Mouse (Mus musculus) cerebellum, adult 9-10 months (tissue): ENCODE data around the gene Camk2d.

Experiments used
- DNase-seq: peaks from one replicate; pipeline ENCODE4 v3.0.0; 2022

Gene Camk2d

DNA sequence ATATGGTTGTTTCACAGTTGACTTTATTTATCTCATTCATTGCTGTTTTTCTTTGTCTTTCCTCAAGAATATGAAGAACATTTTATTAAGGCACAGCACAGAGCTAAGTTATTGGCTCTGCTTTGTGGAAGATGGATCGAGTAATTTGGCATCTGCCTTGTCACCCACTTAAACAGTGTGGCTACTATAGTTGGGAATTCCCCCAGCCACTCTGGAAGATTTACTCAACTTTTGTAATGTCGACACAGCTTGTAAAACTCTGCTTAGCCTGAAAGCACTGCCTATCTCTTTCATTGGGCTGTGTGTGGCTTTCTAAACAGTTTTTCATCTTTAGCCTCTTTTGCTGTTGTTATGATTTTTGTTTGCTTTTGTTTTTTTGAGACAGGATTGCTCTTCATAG, 56.3 kb downstream of the Camk2d start:
- no peak for DNase-seq

DNA sequence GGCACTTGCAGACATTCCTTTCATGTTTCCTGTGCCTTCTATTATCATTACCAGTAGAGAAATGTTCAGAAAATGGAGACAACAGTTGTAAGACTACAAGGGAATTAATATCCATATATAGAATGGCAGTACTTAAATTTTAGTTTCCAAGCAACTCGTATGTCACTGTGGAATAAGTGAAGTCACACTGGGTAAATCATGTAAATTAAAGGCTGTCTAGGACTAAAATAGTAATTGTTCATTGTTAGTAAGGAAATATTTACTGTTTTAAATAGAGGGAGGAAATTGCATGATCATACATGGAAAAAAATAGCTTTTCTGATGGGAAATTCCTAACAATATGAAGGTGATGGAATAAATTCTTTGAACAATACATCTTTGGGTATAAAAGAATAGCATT, 57.0 kb downstream of the Camk2d start:
- no peak for DNase-seq

DNA sequence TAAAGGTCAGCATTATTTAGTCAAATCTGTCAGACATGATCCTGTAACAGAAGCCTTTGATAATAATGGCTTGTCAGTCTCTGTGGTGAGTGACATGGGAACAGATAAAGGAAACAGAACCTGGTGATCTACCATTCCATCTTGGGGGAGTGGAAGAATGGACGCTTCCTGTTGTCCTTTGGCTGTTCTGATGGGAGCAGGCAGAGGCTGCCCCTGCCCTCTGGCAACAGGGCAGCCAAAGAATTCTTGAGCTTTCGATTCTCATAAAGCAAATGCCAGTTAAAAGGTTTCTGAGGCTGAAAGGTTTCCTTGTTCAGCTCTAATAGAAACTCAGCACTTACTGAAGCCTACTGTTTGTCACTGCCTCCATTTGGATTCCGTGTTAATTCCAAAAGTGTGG, 60.1 kb downstream of the Camk2d start:
- DNase-seq = no peak

DNA sequence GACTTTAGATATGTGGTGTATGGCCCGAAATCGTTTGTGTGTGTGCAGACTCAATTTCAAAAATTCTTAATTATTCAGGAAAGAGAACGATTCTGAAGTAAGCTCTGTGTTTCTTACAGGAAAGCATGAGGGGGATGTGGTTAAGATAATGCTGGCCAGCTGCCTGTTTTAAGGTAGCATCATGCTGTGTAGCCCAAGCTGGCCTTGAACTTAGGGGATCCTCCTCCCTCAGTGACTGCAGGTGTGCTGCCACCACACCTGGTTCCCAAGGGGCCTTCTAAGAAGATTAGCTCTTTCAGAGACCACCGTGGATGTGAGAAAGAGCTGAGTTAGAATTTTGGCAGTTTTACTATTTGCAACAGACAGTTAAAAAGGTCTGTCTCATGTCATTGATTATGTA, 61.8 kb downstream of the Camk2d start:
- no peak for DNase-seq

DNA sequence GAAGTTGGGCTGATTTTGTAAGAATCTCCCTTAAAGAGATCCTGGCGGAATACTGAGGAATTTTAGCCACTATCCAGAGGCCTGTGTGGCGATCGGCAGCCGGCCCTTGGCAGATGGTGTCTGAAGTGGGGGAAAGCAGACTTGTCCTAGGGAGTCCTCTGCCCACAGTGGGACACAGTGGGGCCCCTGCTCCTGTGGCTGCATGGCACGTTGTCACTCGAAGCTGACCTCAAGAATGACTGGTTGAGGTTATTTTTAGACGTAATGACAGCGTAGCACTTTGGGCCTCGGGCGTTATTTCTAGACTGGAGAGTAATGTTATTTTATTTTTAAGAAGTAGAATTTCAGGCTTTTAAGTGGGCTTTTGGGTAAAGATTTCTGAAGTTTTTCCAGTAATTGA, 62.7 kb downstream of the Camk2d start:
- no peak for DNase-seq

DNA sequence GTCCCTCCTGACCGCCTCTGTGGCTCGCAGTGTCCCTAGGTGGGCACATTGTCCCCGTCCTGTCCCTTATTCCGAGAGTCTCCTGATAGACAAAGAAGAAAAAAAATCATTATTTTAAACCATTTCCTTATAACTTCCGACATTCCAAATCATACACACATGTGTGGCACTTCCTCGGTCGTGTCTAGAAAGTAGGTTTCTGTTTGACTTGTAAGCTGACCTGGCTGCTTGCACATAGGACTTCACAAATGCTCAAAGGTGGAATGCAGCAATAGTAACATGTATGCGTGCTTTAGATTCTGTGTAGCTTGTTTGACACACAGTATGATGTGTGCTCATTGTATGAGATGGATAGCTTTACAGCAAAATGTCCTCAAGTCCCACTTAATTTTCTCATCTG, 63.1 kb downstream of the Camk2d start:
- DNase-seq = no peak

DNA sequence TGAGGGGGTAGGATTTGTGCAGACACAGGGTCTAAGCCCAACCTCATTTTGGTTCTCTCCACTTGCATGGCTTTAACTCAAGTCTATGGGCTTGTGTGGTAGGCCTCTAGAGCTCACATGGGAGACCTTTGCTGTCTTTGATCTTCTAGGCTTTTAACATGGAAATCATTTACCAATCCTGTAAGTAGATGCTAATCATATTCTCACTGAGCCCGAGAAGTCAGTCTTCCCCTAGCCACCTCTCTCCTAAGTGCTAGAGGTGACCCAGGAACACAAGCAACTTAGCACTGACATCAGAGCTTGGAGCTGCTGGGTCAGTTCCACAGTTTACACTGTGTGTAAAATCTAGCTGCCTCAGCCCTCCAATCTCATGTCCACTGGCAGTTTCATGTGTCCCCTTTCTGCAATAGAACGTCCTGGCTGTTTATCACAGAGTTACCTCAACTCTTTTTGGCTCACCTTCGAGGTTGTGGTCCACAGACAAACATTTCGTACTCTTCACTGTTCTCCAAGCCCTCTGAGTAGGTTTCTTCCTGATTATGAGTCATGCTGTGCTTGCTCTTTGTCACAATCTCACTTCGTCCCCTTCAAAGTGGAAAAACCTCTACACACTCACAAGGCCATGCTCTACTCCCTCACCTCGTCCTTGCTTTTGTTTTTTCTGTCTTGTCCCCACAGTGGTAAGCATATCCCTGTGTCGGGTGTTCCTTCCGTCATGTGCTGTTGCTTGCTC, 63.9 kb downstream of the Camk2d start:
- no peak for DNase-seq

DNA sequence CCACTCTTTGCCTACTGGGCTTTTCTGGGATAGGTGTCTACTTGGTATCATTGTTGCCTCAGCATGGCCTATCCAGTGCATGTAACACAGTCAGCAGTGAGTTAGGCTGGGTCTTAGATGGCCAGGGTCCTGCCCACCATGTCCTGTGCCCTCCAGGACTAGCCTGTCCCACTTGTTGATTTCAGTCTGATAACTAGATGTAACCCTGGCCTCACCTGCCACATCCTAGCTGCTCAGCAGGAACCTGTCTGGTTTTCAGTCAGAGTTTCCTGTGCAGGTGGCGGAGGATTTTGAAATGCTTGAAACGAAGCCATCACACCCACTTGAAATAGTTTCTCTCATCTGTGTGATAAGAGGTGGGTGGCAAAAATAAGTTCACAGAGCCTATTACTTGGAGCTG, 64.5 kb downstream of the Camk2d start:
- no peak for DNase-seq

DNA sequence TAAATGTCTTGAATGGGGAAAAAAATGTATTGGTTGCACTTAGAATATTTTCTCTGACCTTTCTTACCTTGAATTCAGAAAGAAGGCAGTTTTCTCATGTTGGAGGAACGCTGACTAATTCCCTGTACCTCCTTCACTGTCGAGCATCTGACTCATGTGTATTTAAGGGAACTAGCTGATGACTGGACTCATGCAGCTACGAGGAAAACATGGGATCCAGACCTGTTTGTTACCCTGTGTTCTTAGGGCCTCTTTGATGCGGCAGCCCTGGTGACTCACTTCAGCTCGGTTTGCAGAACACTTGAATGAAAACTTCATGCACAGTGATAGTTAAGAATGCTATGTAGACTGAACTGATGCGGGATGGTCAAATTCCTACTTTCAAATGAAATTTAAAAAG, 64.9 kb downstream of the Camk2d start:
- DNase-seq = no peak

DNA sequence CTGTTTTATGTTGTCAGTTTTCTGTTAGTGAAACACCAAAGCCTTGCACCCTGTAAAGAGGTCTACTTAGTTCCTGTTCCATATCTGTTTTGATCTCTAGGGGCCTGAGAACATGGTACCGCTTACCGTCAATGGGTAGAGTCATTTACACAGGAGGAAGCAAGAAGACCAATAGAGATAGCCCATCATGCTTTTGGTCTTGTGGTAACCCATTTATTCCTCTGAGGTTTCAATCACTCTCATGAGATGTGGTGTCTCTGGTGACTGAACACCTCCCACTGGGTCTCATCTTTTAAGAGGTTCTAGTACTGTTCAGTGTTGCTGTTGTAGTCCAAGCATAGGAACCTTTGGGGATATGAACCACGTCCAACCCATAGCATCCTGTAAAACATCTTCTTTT, 65.8 kb downstream of the Camk2d start:
- DNase-seq = no peak

DNA sequence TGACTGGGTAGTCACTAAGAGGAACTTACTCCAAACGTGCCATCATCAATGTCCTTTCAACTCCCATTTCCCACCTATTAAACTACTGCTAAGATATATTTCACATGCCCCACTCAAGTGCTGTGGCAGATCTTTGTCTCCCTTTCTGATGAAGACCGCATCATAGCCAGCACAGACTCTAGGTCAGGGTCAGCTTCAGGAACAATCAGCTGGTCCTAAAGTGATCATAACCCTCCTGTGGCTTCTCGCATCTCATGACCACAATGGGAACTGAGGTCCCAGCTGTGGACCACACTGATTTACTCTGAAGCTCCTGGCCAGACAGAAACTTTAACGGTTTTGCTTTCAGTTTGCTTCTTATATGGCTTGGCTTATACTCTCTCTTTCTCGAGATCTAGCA, 67.3 kb downstream of the Camk2d start:
- DNase-seq = no peak

DNA sequence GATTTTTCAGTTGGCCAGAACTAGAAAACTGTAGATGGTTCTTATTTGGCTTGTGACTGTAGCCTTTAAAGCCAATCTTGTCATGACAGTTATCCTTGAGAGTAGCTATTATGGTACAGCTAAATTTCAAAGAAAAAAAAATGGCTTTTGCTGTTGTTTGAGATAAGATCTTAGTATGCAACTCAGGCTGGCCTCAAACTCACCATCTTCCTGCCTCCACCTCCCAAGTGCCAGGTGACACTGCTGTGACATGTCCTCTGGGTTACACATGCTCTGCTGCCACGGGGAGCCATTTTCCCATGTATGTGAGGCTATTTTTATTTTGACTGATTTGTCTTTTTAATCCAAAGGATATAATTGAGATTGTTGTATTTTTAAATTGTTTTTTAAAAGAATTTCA, 69.8 kb downstream of the Camk2d start:
- no peak for DNase-seq

DNA sequence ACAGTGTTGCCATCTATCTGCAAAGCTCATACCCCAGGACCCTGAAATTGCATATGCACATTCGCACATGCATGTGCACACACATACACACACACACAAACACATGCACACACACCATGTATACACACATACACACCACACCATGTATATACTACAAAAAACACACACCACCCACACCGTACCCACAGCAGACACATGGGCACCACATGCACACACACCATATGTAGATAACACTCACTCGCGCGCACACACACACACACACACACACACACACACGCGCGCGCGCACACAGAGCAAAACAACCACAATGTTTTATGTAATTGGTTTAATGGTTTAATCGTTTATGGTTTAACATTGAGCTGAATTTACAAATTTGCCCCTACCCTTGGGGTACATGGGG, 70.9 kb downstream of the Camk2d start:
- DNase-seq = no peak

DNA sequence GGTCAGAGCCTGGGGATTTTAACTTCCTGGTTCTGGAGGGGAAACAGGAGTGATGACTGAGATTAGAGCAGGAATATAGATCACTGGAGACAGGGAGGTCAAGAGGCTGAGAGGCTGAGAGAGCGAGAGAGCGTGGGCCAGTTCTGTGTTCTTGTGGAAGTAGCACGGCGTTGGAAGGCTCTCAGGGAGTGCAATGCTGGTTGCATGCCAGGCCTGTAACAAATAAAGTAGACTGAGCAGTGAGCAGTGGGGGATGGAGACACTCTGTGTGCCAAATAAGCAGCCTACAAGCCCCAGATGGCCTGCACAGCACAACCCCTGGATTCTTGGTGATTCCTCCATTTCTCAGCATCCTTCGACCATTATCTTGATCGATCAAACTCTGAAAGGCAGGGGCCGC, 71.3 kb downstream of the Camk2d start:
- DNase-seq = peak; percentile 70

DNA sequence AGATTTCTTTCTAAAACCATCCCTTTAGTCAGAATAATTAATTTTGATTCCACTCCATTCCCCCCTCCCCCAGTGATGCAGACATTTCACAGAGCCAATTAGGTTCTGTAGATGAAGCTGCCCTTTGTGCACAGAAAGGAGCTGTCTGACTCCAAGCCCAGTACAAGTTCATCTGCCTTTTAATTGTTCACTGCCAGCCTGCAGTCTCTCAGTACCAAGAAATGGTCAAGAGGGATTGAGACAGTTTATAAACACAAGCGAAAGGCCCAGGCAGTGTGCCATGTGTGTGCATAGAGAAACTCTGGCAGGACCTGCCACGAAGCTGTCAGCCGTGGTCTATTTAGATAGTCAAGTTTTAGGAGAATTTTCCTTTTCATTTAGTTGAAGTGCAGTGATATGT, 72.0 kb downstream of the Camk2d start:
- peak; percentile 63 for DNase-seq

DNA sequence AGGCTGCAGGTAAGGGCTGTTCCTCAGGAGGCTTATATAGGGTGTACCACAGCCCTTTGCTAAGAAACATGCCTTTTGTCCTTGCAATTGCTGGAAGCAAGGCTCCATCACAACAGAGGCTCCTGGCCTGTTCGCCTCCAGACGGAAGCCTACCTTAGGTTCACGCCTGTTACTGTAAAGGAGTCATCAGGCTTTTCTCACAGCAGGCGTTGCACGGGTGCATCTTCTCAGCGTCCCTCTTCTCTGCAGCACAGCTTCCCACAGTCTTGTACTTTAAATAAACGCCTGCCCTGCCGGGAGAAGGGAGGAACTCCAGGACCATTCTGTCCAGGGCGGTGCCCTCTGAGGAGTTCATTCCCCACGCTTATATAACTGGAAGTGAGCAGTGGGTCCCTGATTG, 72.6 kb downstream of the Camk2d start:
- peak; percentile 64 for DNase-seq

DNA sequence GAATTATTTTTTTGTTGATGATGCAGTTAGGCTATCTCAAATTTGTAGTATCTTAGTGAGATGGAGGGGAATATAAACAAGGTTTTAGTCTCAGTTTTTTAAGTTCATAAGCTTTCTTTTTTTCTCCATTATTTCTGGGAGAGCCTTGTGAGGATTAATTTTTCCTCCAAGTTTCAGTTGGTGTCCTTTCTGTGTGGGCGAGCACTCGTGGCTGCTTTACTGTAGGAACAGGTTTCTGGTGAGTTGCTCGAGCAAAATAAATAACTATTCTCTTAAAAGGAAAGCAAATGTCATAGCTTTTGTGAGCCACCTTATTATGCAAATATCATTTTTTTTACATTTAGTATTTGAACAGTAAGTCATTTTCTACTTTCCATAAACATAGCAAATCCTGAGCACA, 74.3 kb downstream of the Camk2d start:
- no peak for DNase-seq

DNA sequence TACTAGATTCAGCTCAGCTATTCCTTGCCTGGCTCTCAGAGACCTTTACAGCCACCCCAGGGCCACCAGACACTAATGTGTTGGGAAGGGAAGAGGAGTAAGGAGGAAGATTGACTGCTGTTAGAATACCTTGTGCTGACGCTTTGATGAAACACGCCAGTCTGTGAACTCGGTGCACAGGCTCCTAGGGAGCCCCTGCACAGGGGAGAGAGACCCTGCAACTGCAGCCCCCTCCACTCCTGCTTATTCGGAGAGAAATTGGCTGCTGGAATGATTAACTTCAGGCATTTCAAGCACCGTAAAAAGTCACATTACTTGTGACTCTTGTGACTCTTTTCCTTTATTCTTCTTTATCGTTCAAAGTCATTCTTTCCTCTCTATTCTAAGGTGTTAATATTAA, 75.2 kb downstream of the Camk2d start:
- no peak for DNase-seq

DNA sequence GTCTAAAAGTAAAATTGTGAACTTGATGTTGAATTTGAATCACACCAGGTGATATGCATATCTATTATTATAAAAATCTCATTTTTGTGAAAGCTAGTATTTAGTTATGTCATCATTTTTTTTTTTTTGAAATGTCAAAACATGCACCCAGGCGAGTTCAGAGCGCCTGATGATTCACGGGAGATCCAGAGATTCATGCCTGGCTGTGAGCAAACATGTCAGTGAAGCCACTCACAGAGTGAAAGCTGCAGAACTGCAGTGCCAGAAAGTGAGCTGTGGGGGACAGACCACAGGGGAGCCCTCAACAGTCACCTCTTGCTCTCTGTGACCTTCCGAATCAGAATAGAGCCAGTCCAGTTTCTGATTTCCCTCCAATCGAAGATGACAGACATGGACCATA, 84.9 kb downstream of the Camk2d start:
- no peak for DNase-seq

DNA sequence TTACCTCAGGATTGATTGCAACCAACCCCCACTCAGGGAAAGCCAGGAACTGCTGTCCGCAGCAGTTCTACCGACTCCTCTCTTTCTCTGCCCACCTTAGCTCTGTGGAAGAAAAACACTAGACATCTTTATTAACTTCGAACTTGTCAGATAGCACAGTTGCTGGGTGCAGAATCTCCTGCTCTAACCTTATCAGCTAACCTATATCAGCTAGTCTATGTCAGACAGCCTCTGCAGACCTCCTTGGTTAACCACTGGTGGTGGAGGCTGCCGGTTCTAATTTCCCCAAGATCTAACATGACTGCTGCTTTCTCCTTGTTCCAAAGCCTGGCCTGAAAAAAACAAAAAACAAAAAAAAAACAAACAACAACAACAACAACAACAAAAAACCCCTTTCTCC, 85.9 kb downstream of the Camk2d start:
- no peak for DNase-seq

DNA sequence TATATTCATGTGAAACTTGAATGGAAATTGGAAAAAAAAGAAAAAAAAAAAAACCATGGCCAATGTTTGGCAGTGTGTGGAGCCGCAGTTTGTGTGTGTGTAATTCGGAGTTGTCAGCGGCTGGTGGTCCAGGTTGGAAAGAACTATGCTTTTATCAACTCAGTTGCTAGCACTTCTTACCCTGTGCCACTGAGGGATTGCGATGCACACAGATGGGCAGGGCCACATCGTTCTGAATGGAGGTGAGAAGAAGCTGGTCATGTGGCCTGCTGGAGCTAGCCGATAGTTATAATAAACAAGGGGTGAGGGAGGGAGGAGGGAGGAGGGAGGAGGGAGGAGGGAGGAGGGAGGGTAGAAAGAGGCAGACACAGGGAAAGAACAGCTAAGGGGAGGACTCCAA, 89.3 kb downstream of the Camk2d start:
- DNase-seq = no peak

DNA sequence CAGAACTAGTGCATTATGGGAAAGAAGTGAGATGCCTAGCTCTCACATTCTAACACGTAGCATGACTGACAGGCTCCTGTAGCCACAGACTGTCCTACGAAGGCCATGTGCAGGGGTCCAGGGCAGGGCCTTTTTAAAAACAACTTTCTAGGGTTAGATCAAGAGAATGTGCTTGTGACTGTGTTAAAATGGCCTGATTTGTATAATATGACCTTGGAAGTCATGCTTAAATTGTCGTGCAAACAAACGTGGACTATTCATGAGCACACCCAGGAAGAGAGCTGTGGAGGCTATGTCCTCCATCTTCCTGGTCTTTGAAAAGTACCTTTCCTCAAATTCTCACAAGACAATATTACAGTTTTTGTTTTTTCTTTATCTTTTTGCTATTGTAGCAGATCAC, 91.0 kb downstream of the Camk2d start:
- no peak for DNase-seq

DNA sequence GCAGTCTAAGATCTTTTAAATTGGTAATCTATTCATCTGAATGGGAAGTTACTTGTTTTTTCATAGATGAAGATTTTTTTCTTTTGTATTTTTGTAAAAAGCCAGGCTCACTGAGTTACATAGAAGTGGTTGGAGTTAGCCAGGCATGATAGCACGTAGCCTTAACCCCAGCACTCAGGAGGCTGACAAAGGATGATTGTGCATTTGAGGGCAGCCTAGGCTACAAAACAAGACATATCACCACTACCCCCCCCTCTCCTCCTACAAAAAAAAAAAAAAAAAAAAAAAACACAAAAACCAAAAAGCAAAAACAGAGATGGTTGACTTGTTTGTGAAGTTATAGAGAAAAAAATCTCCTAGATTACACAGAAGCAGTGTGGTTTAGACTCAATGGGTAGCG, 92.4 kb downstream of the Camk2d start:
- DNase-seq = no peak

DNA sequence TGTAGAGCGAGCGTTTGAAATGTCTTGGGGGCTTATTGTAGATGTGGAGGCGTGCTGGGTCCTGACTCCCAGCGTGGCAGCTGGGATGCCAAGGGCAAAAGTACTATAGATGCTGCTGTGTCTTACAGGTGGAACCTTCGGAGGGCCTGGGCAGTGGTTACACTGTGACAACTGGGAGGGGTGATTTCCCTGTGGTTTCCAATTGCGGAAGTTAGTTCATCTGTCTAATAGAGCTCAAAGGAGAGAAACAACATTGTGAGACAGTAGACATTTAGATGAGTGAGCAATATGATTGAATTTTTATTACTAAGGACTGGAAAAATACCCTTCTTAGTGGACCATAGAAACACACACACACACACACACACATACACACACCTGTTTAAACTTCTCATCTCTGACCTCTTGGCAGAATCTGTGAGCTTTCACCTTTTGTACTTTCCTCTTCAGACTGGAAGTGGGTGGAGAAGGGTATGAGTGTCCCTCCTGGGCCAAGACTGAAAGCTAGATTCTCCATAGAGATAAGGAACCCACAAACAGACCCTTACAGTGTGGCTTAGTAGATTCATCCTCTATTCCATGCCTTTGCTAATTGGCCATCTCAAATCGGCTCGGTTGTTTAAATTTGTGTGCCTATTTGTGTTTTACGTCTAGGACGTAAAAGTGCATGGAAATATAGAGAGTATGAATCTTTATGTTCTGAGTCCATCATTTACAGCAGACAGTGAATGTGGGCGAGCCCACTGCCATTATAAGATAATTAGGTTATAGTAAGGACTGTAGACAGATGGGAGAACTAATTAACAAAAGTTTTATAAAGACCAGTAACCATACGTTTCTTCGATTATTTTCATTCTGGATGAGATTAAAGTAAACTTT, 94.8 kb downstream of the Camk2d start:
- DNase-seq = no peak

DNA sequence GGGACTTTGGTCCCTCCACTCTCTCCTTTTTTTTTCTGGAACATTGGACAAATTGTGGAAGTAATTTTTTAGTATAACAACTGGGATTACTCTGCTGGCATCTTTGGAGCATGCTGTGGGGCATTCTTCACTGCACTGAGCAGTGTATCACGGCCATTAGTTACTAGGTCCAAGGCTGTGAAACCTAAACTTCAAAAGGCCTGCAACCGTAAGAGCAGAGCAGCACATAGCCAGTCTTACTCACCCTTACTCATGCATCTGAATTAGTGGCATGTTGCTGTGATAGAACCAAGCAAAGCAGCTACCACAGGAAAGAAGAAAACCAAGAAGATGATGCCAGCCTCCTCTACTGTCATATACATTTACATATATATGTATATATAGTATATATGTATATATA, 95.5 kb downstream of the Camk2d start:
- DNase-seq = no peak
